In genomic region chr12:33010026-33010425, GRCm38 (mm10) we compare ENCODE assay signal across 8 mouse cellular contexts. TPM values are rescaled to one million over a fixed set of nuclear protein-coding genes. Genes with fewer than 3 reads are reported as not detected.
DNase-seq lines count a peak whose midpoint lies in the region; ATAC-seq and TF ChIP-seq lines count a peak whose summit lies in the region.

No protein-coding gene starts in this region.

- 36% methylated on average over 3 of the region's 3 CpGs for WGBS in midbrain, postnatal 0 days
- 45% methylated on average over 3 of the region's 3 CpGs for WGBS in midbrain, embryonic 16.5 days
- 48% methylated on average over 3 of the region's 3 CpGs for WGBS in embryonic facial prominence, embryonic 15.5 days
- 38% methylated on average over 3 of the region's 3 CpGs for WGBS in kidney, embryonic 14.5 days
- 38% methylated on average over 3 of the region's 3 CpGs for WGBS in forebrain, embryonic 12.5 days

- no peak overlapping the region for H3K27ac ChIP-seq in midbrain, postnatal 0 days (ENCODE audit: low read depth, low read length)
- H3K27ac ChIP-seq in midbrain, embryonic 16.5 days (ENCODE audit: low read length): no peak overlapping the region
- peak overlapping the region; percentile 84 for H3K27ac ChIP-seq in embryonic facial prominence, embryonic 15.5 days (replicated peaks)
- no peak overlapping the region for H3K27ac ChIP-seq in kidney, embryonic 14.5 days (ENCODE audit: low read depth, low read length)
- no peak overlapping the region for H3K27ac ChIP-seq in forebrain, embryonic 12.5 days

- no peak overlapping the region for H3K4me2 ChIP-seq in midbrain, postnatal 0 days (ENCODE audit: low read depth, low read length, poor library complexity, severe bottlenecking)
- H3K4me2 ChIP-seq in midbrain, embryonic 16.5 days (ENCODE audit: low read length): no peak overlapping the region
- no peak overlapping the region for H3K4me2 ChIP-seq in embryonic facial prominence, embryonic 15.5 days (replicated peaks)
- no peak overlapping the region for H3K4me2 ChIP-seq in kidney, embryonic 14.5 days (replicated peaks; ENCODE audit: low read depth, low read length)
- H3K4me2 ChIP-seq in forebrain, embryonic 12.5 days: no peak overlapping the region

- no peaks in the 10 kb centered on the region for H3K27me3 ChIP-seq in midbrain, postnatal 0 days (ENCODE audit: insufficient read depth, low read length)
- no peaks in the 10 kb centered on the region for H3K27me3 ChIP-seq in midbrain, embryonic 16.5 days (ENCODE audit: control insufficient read depth, insufficient read depth, low read depth, low read length)
- H3K27me3 ChIP-seq in embryonic facial prominence, embryonic 15.5 days: no peaks in the 10 kb centered on the region
- no peaks in the 10 kb centered on the region for H3K27me3 ChIP-seq in kidney, embryonic 14.5 days (ENCODE audit: control insufficient read depth, insufficient read depth, low read length)
- H3K27me3 ChIP-seq in forebrain, embryonic 12.5 days: no peaks in the 10 kb centered on the region

- no peaks in the 10 kb centered on the region for H3K36me3 ChIP-seq in midbrain, postnatal 0 days (ENCODE audit: insufficient read depth, low read length)
- H3K36me3 ChIP-seq in midbrain, embryonic 16.5 days (ENCODE audit: control insufficient read depth, insufficient read depth, low read length): no peaks in the 10 kb centered on the region
- no peaks in the 10 kb centered on the region for H3K36me3 ChIP-seq in embryonic facial prominence, embryonic 15.5 days
- H3K36me3 ChIP-seq in kidney, embryonic 14.5 days (ENCODE audit: control insufficient read depth, insufficient read depth, low read length): no peaks in the 10 kb centered on the region
- H3K36me3 ChIP-seq in forebrain, embryonic 12.5 days (replicated peaks): no peaks in the 10 kb centered on the region

- DNase-seq in midbrain, postnatal 0 days (ENCODE audit: low spot score): peak; percentile 28
- DNase-seq in T-cell, adult 2 months (ENCODE audit: low spot score): peak; percentile 50
- DNase-seq in naive thymus-derived CD4-positive, alpha-beta T cell, adult 2 months (ENCODE audit: low read depth): peak; percentile 84
- peak; percentile 62 to 63 for DNase-seq in thymus, postnatal 36 days

- no peak for ATAC-seq in midbrain, postnatal 0 days (ENCODE audit: low FRiP score)
- ATAC-seq in midbrain, embryonic 16.5 days: no peak
- no peak; the same call in 1 of the 2 replicates for ATAC-seq in embryonic facial prominence, embryonic 15.5 days (ENCODE audit: insufficient number of reproducible peaks, low FRiP score, low TSS enrichment, low read depth)
- 0 out of 2 replicates have a peak, but pooled peaks have one; percentile 67 for ATAC-seq in kidney, embryonic 14.5 days (ENCODE audit: low FRiP score, low TSS enrichment)
- ATAC-seq in forebrain, embryonic 12.5 days (ENCODE audit: low FRiP score): no peak

- no peaks in the 10 kb centered on the region for H3K4me1 ChIP-seq in midbrain, postnatal 0 days (ENCODE audit: insufficient read depth, low read length)
- no peaks in the 10 kb centered on the region; the same call in 1 of the 2 replicates for H3K4me1 ChIP-seq in midbrain, embryonic 16.5 days (ENCODE audit: control insufficient read depth, insufficient read depth, low read length)
- peaks cover 22% of the 10 kb centered on the region for H3K4me1 ChIP-seq in embryonic facial prominence, embryonic 15.5 days
- no peaks in the 10 kb centered on the region for H3K4me1 ChIP-seq in kidney, embryonic 14.5 days (ENCODE audit: control insufficient read depth, insufficient read depth, low read length)
- peaks cover 14% of the 10 kb centered on the region for H3K4me1 ChIP-seq in forebrain, embryonic 12.5 days

- no peaks in the 10 kb centered on the region for H3K9me3 ChIP-seq in midbrain, postnatal 0 days (ENCODE audit: low read length)
- H3K9me3 ChIP-seq in midbrain, embryonic 16.5 days (replicated peaks; ENCODE audit: control insufficient read depth, low read length, poor library complexity, severe bottlenecking): no peaks in the 10 kb centered on the region
- H3K9me3 ChIP-seq in embryonic facial prominence, embryonic 15.5 days (replicated peaks): no peaks in the 10 kb centered on the region
- H3K9me3 ChIP-seq in kidney, embryonic 14.5 days (ENCODE audit: control insufficient read depth, low read length): no peaks in the 10 kb centered on the region
- H3K9me3 ChIP-seq in forebrain, embryonic 12.5 days: no peaks in the 10 kb centered on the region

- peak; percentile 62 for TF ChIP-seq CTCF in midbrain, postnatal 0 days (IDR thresholded peaks at IDR 0.05)

- H3K4me3 ChIP-seq in midbrain, postnatal 0 days (ENCODE audit: low read depth, low read length): no peak overlapping the region
- no peak overlapping the region for H3K4me3 ChIP-seq in midbrain, embryonic 16.5 days (ENCODE audit: low read depth, low read length)
- no peak overlapping the region for H3K4me3 ChIP-seq in embryonic facial prominence, embryonic 15.5 days (replicated peaks)
- no peak overlapping the region for H3K4me3 ChIP-seq in kidney, embryonic 14.5 days (ENCODE audit: low read length)
- H3K4me3 ChIP-seq in forebrain, embryonic 12.5 days (replicated peaks): no peak overlapping the region

- H3K9ac ChIP-seq in midbrain, postnatal 0 days (replicated peaks; ENCODE audit: low read length, poor library complexity, severe bottlenecking): no peak overlapping the region
- H3K9ac ChIP-seq in midbrain, embryonic 16.5 days (ENCODE audit: low read depth, low read length): no peak overlapping the region
- no peak overlapping the region for H3K9ac ChIP-seq in embryonic facial prominence, embryonic 15.5 days
- no peak overlapping the region for H3K9ac ChIP-seq in kidney, embryonic 14.5 days (ENCODE audit: low read depth, low read length)
- no peak overlapping the region for H3K9ac ChIP-seq in forebrain, embryonic 12.5 days

RNA-seq across cellular contexts. Expression of gene Sypl, which starts 56.3 kb away (rescaled TPM):
- total RNA-seq in midbrain, postnatal 0 days (2014; rRNA removed): 15.2 and 19.3 TPM in 2 replicates
- 35.2 and 37.1 TPM in 2 replicates for polyA plus RNA-seq in midbrain, postnatal 0 days (2015; fragmentation: Nextera tagmentation; extraction: Ambion mirVana)
- polyA plus RNA-seq in midbrain, embryonic 16.5 days (2015; fragmentation: Nextera tagmentation; extraction: Ambion mirVana): 36.1 and 37.5 TPM in 2 replicates
- polyA plus RNA-seq in embryonic facial prominence, embryonic 15.5 days (2015; fragmentation: Nextera tagmentation; extraction: Ambion mirVana): 103 and 106 TPM in 2 replicates
- 104 and 135 TPM in 2 replicates for polyA plus RNA-seq in kidney, embryonic 14.5 days (2014; fragmentation: Nextera tagmentation; extraction: Ambion mirVana)
- 44.5 and 47.1 TPM in 2 replicates for polyA plus RNA-seq in forebrain, embryonic 12.5 days (2016; fragmentation: Nextera tagmentation; extraction: Ambion mirVana)

Comparison
In these comparisons a context has a peak if more than half of its experiments do, and no peak if none do; other contexts are left out.
1. DNase-seq: peak in every context shown above with its lines; median percentile 84 in naive thymus-derived CD4-positive, alpha-beta T cell, adult 2 months; 62 in thymus, postnatal 36 days; 50 in T-cell, adult 2 months; 28 in midbrain, postnatal 0 days.